Mouse (Mus musculus): ENCODE measurements around the gene Ddc. TPM values are rescaled to one million over a fixed set of nuclear protein-coding genes. Genes with fewer than 3 reads are reported as not detected.

Gene Ddc
- 4.7 TPM for polyA plus RNA-seq (2014; fragmentation: Illumina TruSeq; extraction: RNeasy Lipid Tissue Mini Kit (QIAGEN cat#74804); ENCODE audit: insufficient read depth, low read depth, low replicate concordance)

GRCm38 (mm10) chr11:11897645-11898357, at the start of gene Ddc:
TSS of gene Ddc (minus strand) at chr11:11898144.

GRCm38 (mm10) chr11:11808820-11809403, 89.0 kb downstream of the Ddc start, which contains the start of gene Fignl1:
TSS of gene Fignl1 (minus strand) at chr11:11808962.

Other genes with a start within 250 kb of the Ddc start
- 7.5 TPM for gene Ikzf1, start 213.1 kb downstream of the Ddc start, polyA plus RNA-seq (2014; fragmentation: Illumina TruSeq; extraction: RNeasy Lipid Tissue Mini Kit (QIAGEN cat#74804); ENCODE audit: insufficient read depth, low read depth, low replicate concordance)
- 1.2 TPM for gene Fignl1, start 89.2 kb downstream of the Ddc start, polyA plus RNA-seq (2014; fragmentation: Illumina TruSeq; extraction: RNeasy Lipid Tissue Mini Kit (QIAGEN cat#74804); ENCODE audit: insufficient read depth, low read depth, low replicate concordance)
- gene Grb10, start 140.5 kb upstream of the Ddc start, polyA plus RNA-seq (2014; fragmentation: Illumina TruSeq; extraction: RNeasy Lipid Tissue Mini Kit (QIAGEN cat#74804); ENCODE audit: insufficient read depth, low read depth, low replicate concordance) = 13.4 TPM